Mouse (Mus musculus) embryonic stem cell, embryonic (primary cell): Measurements from ENCODE around the gene Vps11.

Experiments
- CTCF ChIA-PET, 4 experiments: fragments of 300-600 bp in 2 of 4; fragments of 350-600 bp in 2 of 4; sonication (Branson Sonifier 250); formaldehyde crosslinking; loops; one replicate each; lab custom pipeline; 2022; ENCODE audit warnings: inconsistent platforms in 2 of 4; lab: Charles Lee
- POLR2A ChIA-PET, 4 experiments: fragments of 300-600 bp in 2 of 4; fragments of 350-600 bp in 2 of 4; sonication (Branson Sonifier 250); formaldehyde crosslinking; loops; one replicate each; lab custom pipeline; 2022; ENCODE audit warnings: antibody characterized with exemption in 4 of 4, inconsistent platforms in 1 of 4; lab: Charles Lee

The Vps11 gene

GRCm38 (mm10) chr9:44387221-44387620 is 25.8 kb upstream of the Vps11 start:
- POLR2A ChIA-PET = interaction anchor here in 3 of 4 experiments (0.7 to 4.1 kb wide), 22 partner anchors 8 to 153 kb away, joined by 3 to 43 read pairs (median 6); partner anchors contain the start of genes Slc37a4 (in 3 of the 3), Ccdc84 (in 2 of the 3), H2afx (in 2 of the 3) and Hyou1 (in 2 of the 3)
- CTCF ChIA-PET = interaction anchor here in 2 of 4 experiments (0.5 to 2.2 kb wide), 5 partner anchors 8 to 311 kb away, joined by 3 to 9 read pairs (median 4); partner anchors contain the start of genes Hyou1 (in 1 of the 2) and Vps11 (in 1 of the 2)

DNA sequence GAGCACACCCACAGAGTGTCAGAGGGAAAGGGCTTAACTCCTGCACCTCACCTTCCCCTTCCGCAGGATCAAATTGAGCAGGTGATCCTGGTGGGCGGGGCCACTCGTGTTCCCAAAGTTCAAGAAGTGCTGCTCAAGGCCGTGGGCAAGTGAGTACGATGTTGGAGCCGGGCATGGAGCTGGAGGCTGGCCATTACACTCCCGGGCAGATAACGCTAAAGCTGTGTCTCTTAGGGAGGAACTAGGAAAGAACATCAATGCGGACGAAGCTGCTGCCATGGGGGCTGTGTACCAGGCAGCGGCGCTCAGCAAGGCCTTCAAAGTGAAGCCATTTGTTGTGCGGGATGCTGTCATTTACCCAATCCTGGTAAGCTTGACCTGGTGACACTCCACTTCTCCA is 23.1 kb upstream of the Vps11 start:
- ChIA-PET CTCF (interaction anchor here in 3 of 4 experiments (0.5 to 1.3 kb wide), 4 partner anchors 23 to 664 kb away, joined by 3 to 4 read pairs (median 3); partner anchors contain the start of gene Vps11 (in 1 of the 3)), POLR2A (interaction anchor here in 3 of 4 experiments (0.6 to 12.1 kb wide), 21 partner anchors 9 to 79 kb away, joined by 3 to 160 read pairs (median 4); partner anchors contain the start of genes Vps11 (in 3 of the 3), Rps25 (in 2 of the 3), Slc37a4 (in 2 of the 3) and C2cd2l (in 1 of the 3))

DNA sequence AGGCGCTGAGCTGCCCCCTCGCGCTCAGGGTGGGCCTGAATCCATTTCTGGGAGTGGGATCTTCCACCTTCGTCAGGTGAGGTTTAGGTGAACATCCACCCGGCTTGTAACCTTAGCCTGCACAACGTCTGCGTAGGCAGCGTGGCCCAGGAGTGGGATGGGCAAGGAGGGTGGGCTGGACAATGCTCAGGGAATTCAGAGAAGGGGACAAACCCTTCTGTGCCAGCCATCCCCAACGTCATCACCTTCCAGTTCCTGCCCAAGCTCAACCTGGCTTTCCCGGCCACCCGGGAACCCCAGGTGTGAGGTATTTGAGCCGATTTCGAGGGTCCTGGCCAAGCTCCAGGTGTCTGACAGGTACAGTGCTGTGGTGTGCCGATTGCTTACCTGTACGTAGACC is 18.4 kb upstream of the Vps11 start:
- ChIA-PET POLR2A (interaction anchor here (0.6 to 12.1 kb wide), 77 partner anchors 8 to 388 kb away, joined by 3 to 160 read pairs (median 7); partner anchors contain the start of genes Vps11 (in 4 of the 4), Cbl (in 3 of the 4), Ccdc84 (in 3 of the 4) and H2afx (in 3 of the 4)), CTCF (interaction anchor here (0.6 to 2.0 kb wide), 20 partner anchors 9 to 286 kb away, joined by 3 to 29 read pairs (median 4); partner anchors contain the start of genes Vps11 (in 3 of the 4), Bcl9l (in 1 of the 4), Ccdc84 (in 1 of the 4) and H2afx (in 1 of the 4))

DNA sequence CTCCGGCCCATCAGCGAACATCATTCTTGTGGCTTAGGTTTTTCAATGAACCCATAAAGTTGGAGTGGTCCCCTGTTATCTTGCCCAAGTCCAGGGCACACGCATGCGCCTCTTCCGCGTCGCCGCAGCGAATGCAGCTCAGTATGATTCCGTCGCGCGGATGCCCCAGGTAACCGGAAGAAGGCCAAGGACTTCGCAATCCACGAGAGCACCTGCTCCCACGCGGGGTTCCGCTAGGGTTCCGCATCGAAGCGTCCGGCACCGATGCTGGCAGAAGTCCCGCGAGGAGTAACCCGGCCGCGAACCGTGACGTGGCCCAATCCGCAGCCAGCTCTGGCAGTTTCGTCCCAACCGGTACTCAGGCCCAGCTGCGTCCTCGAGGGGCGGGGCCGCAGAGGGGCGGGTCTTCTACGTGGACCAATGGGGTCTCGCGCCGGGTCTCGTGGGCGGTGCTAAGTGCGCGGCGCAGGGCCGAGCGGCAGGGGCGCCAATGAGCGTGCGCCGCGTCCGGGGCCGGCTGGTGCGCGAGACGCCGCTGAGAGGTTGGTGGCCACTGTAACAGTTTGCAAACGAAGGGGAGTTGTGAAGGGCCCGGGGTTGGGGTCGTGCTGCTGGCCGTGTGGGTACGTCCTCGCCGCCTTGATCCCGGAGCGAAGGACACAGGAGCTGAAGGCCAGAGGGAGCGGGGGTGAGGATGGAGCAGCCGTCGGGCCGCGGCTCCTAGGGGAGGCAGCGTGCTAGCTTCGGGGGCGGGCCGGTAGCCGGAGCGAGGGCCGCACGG is 17.8 kb upstream of the Vps11 start, which contains the start of gene Hyou1:
TSS of gene Hyou1 (plus strand) at position 437 of the 781 bp plus-strand sequence.
- ChIA-PET POLR2A (interaction anchor here (0.5 to 12.1 kb wide), 104 partner anchors 9 to 395 kb away, joined by 3 to 160 read pairs (median 5); partner anchors contain the start of genes Vps11 (in 4 of the 4), Cbl (in 3 of the 4), Ccdc84 (in 3 of the 4) and H2afx (in 3 of the 4)), CTCF (interaction anchor here (0.5 to 2.0 kb wide), 29 partner anchors 9 to 285 kb away, joined by 3 to 29 read pairs (median 4); partner anchors contain the start of genes Vps11 (in 3 of the 4), Bcl9l (in 1 of the 4), C2cd2l (in 1 of the 4) and Ccdc84 (in 1 of the 4))

GRCm38 (mm10) chr9:44378153-44378730 is 16.8 kb upstream of the Vps11 start:
- ChIA-PET CTCF (interaction anchor here in 3 of 4 experiments (0.9 to 2.0 kb wide), 11 partner anchors 10 to 284 kb away, joined by 3 to 29 read pairs (median 6); partner anchors contain the start of genes C2cd2l (in 1 of the 3), Ccdc84 (in 1 of the 3) and Vps11 (in 1 of the 3)), POLR2A (interaction anchor here in 3 of 4 experiments (0.5 to 12.1 kb wide), 66 partner anchors 10 to 389 kb away, joined by 3 to 160 read pairs (median 10); partner anchors contain the start of genes Cbl (in 3 of the 3), H2afx (in 3 of the 3), Hmbs (in 3 of the 3) and Slc37a4 (in 3 of the 3))

DNA sequence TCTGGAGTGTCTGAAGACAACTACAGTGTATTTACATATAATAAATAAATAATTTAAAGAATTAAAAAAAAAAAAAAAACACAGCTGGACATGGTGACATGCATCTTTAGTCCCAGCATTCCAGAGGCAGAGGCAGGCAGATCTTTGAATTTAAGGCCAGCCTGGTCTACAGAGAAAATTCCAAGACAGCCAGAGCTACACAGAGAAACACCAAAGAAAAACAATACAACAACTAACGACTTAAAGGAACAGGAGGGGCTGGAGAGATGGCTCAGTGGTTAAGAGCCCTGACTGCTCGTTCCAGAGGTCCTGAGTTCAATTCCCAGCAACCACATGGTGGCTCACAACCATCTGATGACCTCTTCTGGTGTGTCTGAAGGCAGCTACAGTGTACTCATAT is 15.9 kb upstream of the Vps11 start:
- CTCF ChIA-PET = interaction anchor here in 2 of 4 experiments (0.6 to 1.3 kb wide), 4 partner anchors 13 to 1420 kb away, joined by 3 to 4 read pairs (median 3); partner anchors contain the start of gene Slc37a4 (in 1 of the 2)
- POLR2A ChIA-PET = interaction anchor here (0.6 to 12.1 kb wide), 15 partner anchors 11 to 128 kb away, joined by 3 to 160 read pairs (median 3); partner anchors contain the start of genes Vps11 (in 2 of the 4), H2afx (in 1 of the 4), Rps25 (in 1 of the 4) and Slc37a4 (in 1 of the 4)

DNA sequence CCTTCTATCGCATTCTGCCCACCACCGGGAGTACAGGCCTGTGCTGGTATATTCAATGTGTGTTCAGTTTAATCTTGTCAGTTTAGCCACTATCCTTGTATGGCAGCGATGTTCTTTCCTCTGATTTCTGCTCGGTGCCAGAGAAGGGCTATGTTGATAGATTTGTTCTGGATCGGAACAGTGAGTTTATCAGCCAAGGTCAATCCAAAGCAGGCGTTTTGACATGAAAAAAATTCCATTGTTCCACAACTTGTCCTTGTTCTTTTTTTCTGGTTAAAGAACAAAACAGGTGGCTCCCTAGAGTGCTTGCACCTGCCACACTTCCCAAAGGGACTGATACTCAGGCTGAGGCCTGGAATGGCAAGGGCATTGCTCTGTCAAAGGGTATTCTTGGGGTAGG is 14.7 kb upstream of the Vps11 start:
- POLR2A ChIA-PET = interaction anchor here in 2 of 4 experiments (0.6 to 12.1 kb wide), 7 partner anchors 8 to 177 kb away, joined by 3 to 160 read pairs (median 13); partner anchors contain the start of genes H2afx (in 2 of the 2), Rps25 (in 1 of the 2), Trappc4 (in 1 of the 2) and Vps11 (in 1 of the 2)

DNA sequence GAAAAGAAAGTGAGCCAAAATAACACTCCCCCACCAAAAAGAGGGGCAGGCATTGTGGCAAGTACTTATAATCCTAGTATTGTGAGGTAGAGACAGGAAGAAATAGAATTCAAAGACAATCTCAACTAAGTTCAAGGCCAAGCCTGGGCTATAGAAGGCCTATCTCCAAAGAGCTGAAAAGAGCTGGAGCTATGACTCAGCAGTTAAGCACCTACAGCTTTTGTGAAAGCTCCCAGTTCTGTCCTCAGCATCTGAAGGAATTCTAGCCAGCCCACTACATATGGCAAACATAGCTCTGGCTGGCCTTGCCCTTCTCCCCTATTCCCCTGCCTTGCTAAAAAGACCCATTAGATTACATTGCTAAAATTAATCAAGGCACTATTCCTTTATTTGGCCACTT is 11.9 kb upstream of the Vps11 start:
- POLR2A ChIA-PET = interaction anchor here in 2 of 4 experiments (0.9 to 1.6 kb wide), 4 partner anchors 9 to 12 kb away, joined by 3 to 9 read pairs (median 5); partner anchors contain the start of gene Vps11 (in 2 of the 2)
- CTCF ChIA-PET = interaction anchor here in 1 of 4 experiments (0.6 to 1.2 kb wide), 3 partner anchors 9 to 213 kb away, joined by 3 to 18 read pairs (median 8); partner anchors contain the start of gene Vps11

More for the DNA sequence above, 14.7 kb upstream of the Vps11 start:
- CTCF ChIA-PET = no interaction called here

- POLR2A ChIA-PET = interaction anchor here in 3 of 4 experiments (0.5 to 8.7 kb wide), 19 partner anchors 9 to 307 kb away, joined by 3 to 120 read pairs (median 3); partner anchors contain the start of genes Hyou1 (in 3 of the 3), H2afx (in 2 of the 3), Dpagt1 (in 1 of the 3) and Hmbs (in 1 of the 3)
- CTCF ChIA-PET = interaction anchor here in 3 of 4 experiments (0.5 to 2.0 kb wide), 17 partner anchors 9 to 291 kb away, joined by 3 to 18 read pairs (median 3); partner anchors contain the start of genes Hmbs (in 2 of the 3), Hyou1 (in 2 of the 3) and Ccdc84 (in 1 of the 3)
These were observed 3.0 kb upstream of the Vps11 start for GRCm38 (mm10) chr9:44364480-44364879.

DNA sequence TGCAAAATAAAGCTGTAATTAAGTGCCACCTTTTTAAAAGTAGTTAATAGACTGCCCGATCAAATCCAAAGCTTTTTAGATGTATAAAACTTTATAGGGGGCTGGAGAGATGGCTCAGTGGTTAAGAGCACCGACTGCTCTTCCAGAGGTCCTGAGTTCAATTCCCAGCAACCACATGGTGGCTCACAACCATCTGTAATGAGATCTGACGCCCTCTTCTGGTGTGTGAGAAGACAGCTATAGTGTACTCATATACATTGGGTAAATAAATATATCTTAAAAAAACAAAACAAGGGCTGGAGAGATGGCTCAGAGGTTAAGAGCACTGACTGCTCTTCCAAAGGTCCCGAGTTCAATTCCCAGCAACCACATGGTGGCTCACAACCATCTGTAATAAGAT is 461 bp upstream of the Vps11 start:
- ChIA-PET POLR2A (interaction anchor here (0.6 to 8.7 kb wide), 97 partner anchors 8 to 1677 kb away, joined by 3 to 120 read pairs (median 5); partner anchors contain the start of genes Hyou1 (in 4 of the 4), Cbl (in 3 of the 4), Dpagt1 (in 3 of the 4) and H2afx (in 3 of the 4)), CTCF (interaction anchor here (0.6 to 2.6 kb wide), 61 partner anchors 9 to 965 kb away, joined by 3 to 29 read pairs (median 4); partner anchors contain the start of genes Hyou1 (in 3 of the 4), Bcl9l (in 2 of the 4), H2afx (in 2 of the 4) and Hmbs (in 2 of the 4))

GRCm38 (mm10) chr9:44357207-44357606 is 4.3 kb downstream of the Vps11 start:
- POLR2A ChIA-PET = interaction anchor here in 1 of 4 experiments (5.9 to 8.7 kb wide), 2 partner anchors 12 to 21 kb away, joined by 100 to 120 read pairs; partner anchors contain the start of genes H2afx and Hmbs
- CTCF ChIA-PET = no interaction called here

GRCm38 (mm10) chr9:44353142-44353541 is 8.3 kb downstream of the Vps11 start:
- ChIA-PET POLR2A (interaction anchor here (0.6 to 6.3 kb wide), 32 partner anchors 8 to 244 kb away, joined by 3 to 82 read pairs (median 4); partner anchors contain the start of genes C2cd2l (in 3 of the 4), H2afx (in 3 of the 4), Vps11 (in 3 of the 4) and Dpagt1 (in 2 of the 4)), CTCF (interaction anchor here in 2 of 4 experiments (0.7 to 2.7 kb wide), 7 partner anchors 9 to 234 kb away, joined by 3 to 14 read pairs (median 3); partner anchors contain the start of genes Hmbs (in 1 of the 2), Hyou1 (in 1 of the 2) and Vps11 (in 1 of the 2))

GRCm38 (mm10) chr9:44352337-44352736 is 9.1 kb downstream of the Vps11 start:
- CTCF ChIA-PET = interaction anchor here in 3 of 4 experiments (0.6 to 2.7 kb wide), 5 partner anchors 9 to 278 kb away, joined by 3 to 14 read pairs (median 3); partner anchors contain the start of gene Vps11 (in 1 of the 3)
- POLR2A ChIA-PET = interaction anchor here (0.6 to 6.3 kb wide), 25 partner anchors 8 to 238 kb away, joined by 3 to 82 read pairs (median 6); partner anchors contain the start of genes C2cd2l (in 3 of the 4), H2afx (in 3 of the 4), Vps11 (in 3 of the 4) and Dpagt1 (in 2 of the 4)

DNA sequence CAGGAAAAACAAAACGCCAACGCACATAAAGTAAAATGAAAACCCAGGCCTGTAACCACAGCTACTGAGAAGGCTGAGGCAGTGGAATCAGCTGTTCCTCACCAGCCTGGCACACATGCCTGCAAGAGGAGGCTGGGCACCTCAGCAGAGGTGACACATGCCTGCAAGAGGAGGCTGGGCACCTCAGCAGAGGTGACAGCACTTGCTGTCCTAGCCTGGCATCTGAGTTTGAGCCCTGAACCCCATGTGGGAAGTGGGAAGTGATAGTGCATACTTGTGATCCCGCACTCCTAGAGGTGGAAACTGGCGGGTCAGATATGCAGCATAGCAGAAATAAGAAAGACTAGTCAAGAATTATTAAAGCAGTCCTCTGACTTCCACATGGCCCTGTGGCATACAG is 10.1 kb downstream of the Vps11 start:
- ChIA-PET CTCF (interaction anchor here in 2 of 4 experiments (0.6 to 1.0 kb wide), 2 partner anchors 10 to 225 kb away, joined by 3 to 4 read pairs; partner anchors contain the start of gene Vps11 (in 1 of the 2)), POLR2A (interaction anchor here in 3 of 4 experiments (0.6 to 6.3 kb wide), 8 partner anchors 10 to 37 kb away, joined by 3 to 82 read pairs (median 12); partner anchors contain the start of genes H2afx (in 2 of the 3), Vps11 (in 2 of the 3), C2cd2l (in 1 of the 3) and Dpagt1 (in 1 of the 3))

GRCm38 (mm10) chr9:44348546-44348945 is 12.9 kb downstream of the Vps11 start:
- POLR2A ChIA-PET = interaction anchor here (0.5 to 8.5 kb wide), 23 partner anchors 9 to 222 kb away, joined by 3 to 446 read pairs (median 5); partner anchors contain the start of genes H2afx (in 4 of the 4), Vps11 (in 3 of the 4), Hyou1 (in 2 of the 4) and Dpagt1 (in 1 of the 4)
- CTCF ChIA-PET = interaction anchor here (0.5 to 2.5 kb wide), 15 partner anchors 10 to 1495 kb away, joined by 3 to 8 read pairs (median 3); partner anchors contain the start of genes H2afx (in 2 of the 4) and Vps11 (in 2 of the 4)
